Mouse (Mus musculus): ENCODE measurements around the gene Dock1.

DNA sequence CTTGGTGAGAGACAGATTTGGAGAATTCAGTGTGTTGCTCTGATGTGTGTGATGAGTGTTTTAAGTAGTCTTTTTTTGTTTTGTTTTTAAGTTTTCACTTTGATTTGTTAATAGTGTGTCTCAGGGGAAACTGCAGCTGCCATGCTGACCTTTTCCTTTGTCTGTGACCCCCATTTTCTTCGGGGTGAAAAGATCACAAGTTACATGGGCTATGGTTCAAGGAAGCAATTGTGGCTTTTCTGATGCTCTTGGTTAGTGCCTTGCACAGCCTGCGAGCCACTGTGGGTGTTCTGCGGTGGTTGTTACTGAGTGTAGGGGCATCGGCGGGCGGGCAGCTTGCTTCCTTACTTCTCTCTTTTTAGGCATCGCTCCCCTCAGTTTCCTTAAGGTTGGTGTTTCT is 54.4 kb downstream of the Dock1 start:
- TF ChIP-seq CTCF (IDR thresholded peaks at IDR 0.05; ENCODE audit: insufficient read depth, low read depth, low read length) (no peak), POLR2A (IDR thresholded peaks at IDR 0.05; ENCODE audit: insufficient read depth, low read depth, low read length) (no peak)
